Mouse (Mus musculus) central nervous system, embryonic 18 days (tissue): ENCODE results near the gene Nlrx1. TPM values are rescaled to one million over a fixed set of nuclear protein-coding genes. Genes with fewer than 3 reads are reported as not detected.

Experiments
- polyA plus RNA-seq: library from polyadenylated mRNA; depleted of rRNA; stranded (reverse); fragments of >200 nt; gene quantifications from 2 replicates; pipeline ENCODE4 v1.2.3, GENCODE M21; 2012; rRNA removed

Gene Nlrx1
- polyA plus RNA-seq = 3.6 and 3.8 TPM in 2 replicates

GRCm38 (mm10) chr9:44268432-44268831 lies at the start of gene Nlrx1:
Gene Nlrx1 (minus strand): TSS chr9:44268599.

GRCm38 (mm10) chr9:44305466-44306079 lies 37.2 kb upstream of the Nlrx1 start, which contains the start of gene Hinfp:
Gene Hinfp (minus strand): TSS chr9:44305671.

GRCm38 (mm10) chr9:44288076-44288958 lies 19.9 kb upstream of the Nlrx1 start, which contains the start of gene Abcg4:
Gene Abcg4 (minus strand): TSS chr9:44288615.

GRCm38 (mm10) chr9:44251314-44251713 lies 17.1 kb downstream of the Nlrx1 start, which contains the start of gene Pdzd3:
Gene Pdzd3 (minus strand): TSS chr9:44251471.

GRCm38 (mm10) chr9:44240399-44240798 lies 28.0 kb downstream of the Nlrx1 start, which contains the start of gene Ccdc153:
Gene Ccdc153 (plus strand): TSS chr9:44240676.

GRCm38 (mm10) chr9:44233802-44234478 lies 34.5 kb downstream of the Nlrx1 start, which contains the start of gene Cbl:
Gene Cbl (minus strand): TSS chr9:44234049.

Other genes with a start within 250 kb of the Nlrx1 start
- gene Thy1, start 225.2 kb downstream of the Nlrx1 start, polyA plus RNA-seq = 89.1 and 94.5 TPM in 2 replicates
- gene Usp2, start 201.6 kb downstream of the Nlrx1 start, polyA plus RNA-seq = 3.0 and 3.5 TPM in 2 replicates
- 0.51 and 1.5 TPM in 2 replicates for gene Mfrp, start 166.9 kb downstream of the Nlrx1 start, polyA plus RNA-seq
- gene C1qtnf5, start 161.4 kb downstream of the Nlrx1 start, polyA plus RNA-seq = 9.3 and 11.2 TPM in 2 replicates
- gene Gm49380, start 155.1 kb downstream of the Nlrx1 start, polyA plus RNA-seq = 0.14 and 0.20 TPM in 2 replicates
- 23.1 and 24.4 TPM in 2 replicates for gene Rnf26, start 155.1 kb downstream of the Nlrx1 start, polyA plus RNA-seq
- 17.9 and 19.4 TPM in 2 replicates for gene Mcam, start 134.1 kb downstream of the Nlrx1 start, polyA plus RNA-seq
- 22.3 and 23.5 TPM in 2 replicates for gene Cbl, start 34.5 kb downstream of the Nlrx1 start, polyA plus RNA-seq
- 1.2 and 2.8 TPM in 2 replicates for gene Ccdc153, start 27.9 kb downstream of the Nlrx1 start, polyA plus RNA-seq
- gene Pdzd3, start 17.1 kb downstream of the Nlrx1 start, polyA plus RNA-seq = 0.75 and 0.79 TPM in 2 replicates
- gene Abcg4, start 20.0 kb upstream of the Nlrx1 start, polyA plus RNA-seq = 82.8 and 93.4 TPM in 2 replicates
- gene Hinfp, start 37.1 kb upstream of the Nlrx1 start, polyA plus RNA-seq = 42.4 and 43.8 TPM in 2 replicates
- gene C2cd2l, start 51.7 kb upstream of the Nlrx1 start, polyA plus RNA-seq = 56.8 and 62.1 TPM in 2 replicates
- gene Dpagt1, start 57.4 kb upstream of the Nlrx1 start, polyA plus RNA-seq = 37.3 and 39.1 TPM in 2 replicates
- 123 and 133 TPM in 2 replicates for gene H2afx, start 66.1 kb upstream of the Nlrx1 start, polyA plus RNA-seq
- gene Hmbs, start 75.6 kb upstream of the Nlrx1 start, polyA plus RNA-seq = 37.8 and 38.9 TPM in 2 replicates
- gene Vps11, start 93.1 kb upstream of the Nlrx1 start, polyA plus RNA-seq = 31.1 and 35.4 TPM in 2 replicates
- 49.9 and 50.9 TPM in 2 replicates for gene Hyou1, start 110.9 kb upstream of the Nlrx1 start, polyA plus RNA-seq
- 60.4 and 61.0 TPM in 2 replicates for gene Slc37a4, start 128.3 kb upstream of the Nlrx1 start, polyA plus RNA-seq
- gene Rps25, start 138.5 kb upstream of the Nlrx1 start, polyA plus RNA-seq = 785 and 795 TPM in 2 replicates
- gene Trappc4, start 139.0 kb upstream of the Nlrx1 start, polyA plus RNA-seq = 207 and 215 TPM in 2 replicates
- 55.8 and 58.3 TPM in 2 replicates for gene Ccdc84, start 150.0 kb upstream of the Nlrx1 start, polyA plus RNA-seq
- gene Foxr1, start 172.5 kb upstream of the Nlrx1 start, polyA plus RNA-seq = not detected in 2 replicates
- gene Upk2, start 186.4 kb upstream of the Nlrx1 start, polyA plus RNA-seq = 0.08 TPM in 1 of 2 replicates, not detected in the other
- 13.9 and 19.7 TPM in 2 replicates for gene Bcl9l, start 214.2 kb upstream of the Nlrx1 start, polyA plus RNA-seq